Mouse (Mus musculus) liver, adult 2 months (tissue): ENCODE data around the gene Adgrl1.

Experiments
- CTCF ChIP-seq: fragments of 200-500 bp; IDR thresholded peaks from 2 replicates; pipeline ENCODE4 v1.5.1; 2011; ENCODE audit warnings: low read depth, low read length, control low read depth
- POLR2A ChIP-seq: fragments of 200-500 bp; IDR thresholded peaks from 2 replicates; pipeline ENCODE4 v1.6.1; 2011; ENCODE audit warnings: low read length, control low read depth; ENCODE audit not compliant: insufficient read depth; ENCODE audit errors: extremely low read depth

DNA sequence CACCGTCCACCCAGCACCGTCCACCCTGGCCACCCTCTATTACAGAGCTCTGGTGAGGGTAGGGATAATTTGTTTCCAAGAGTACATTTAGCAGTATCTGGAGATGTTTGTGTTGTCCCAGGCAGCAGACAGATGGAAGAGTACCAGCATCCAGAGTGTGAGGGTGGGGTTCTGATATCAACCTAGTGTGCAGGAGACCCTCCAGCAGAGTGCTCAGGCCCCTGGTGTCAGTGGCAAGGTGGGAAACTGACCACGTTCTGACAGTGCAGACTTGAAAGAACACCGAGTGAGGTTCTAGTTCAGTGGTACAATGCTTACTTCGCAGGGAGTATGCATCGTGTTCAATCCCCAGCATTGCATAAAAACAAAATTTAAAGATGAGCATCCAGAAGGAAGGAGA is 71.8 kb downstream of the Adgrl1 start:
- no peak for TF ChIP-seq POLR2A
- no peak for TF ChIP-seq CTCF
